Mouse (Mus musculus) midbrain, embryonic 11.5 days (tissue): ENCODE results near the gene Eogt. TPM values are rescaled to one million over a fixed set of nuclear protein-coding genes. Genes with fewer than 3 reads are reported as not detected.

Experiments used
- ATAC-seq: fragments of 200-750 bp; cut with Nextera tagmentation; 2 replicates; pipeline ENCODE4 v1.8.0; 2017; ENCODE audit warnings: moderate TSS enrichment, moderate library complexity; ENCODE audit not compliant: low FRiP score
- DNase-seq: peaks from one replicate; pipeline ENCODE4 v3.0.0; 2015; ENCODE audit warnings: low spot score; ENCODE audit errors: missing footprints
- H3K27ac ChIP-seq: fragments of 300-500 bp; sonication (generic); 2 replicates; pipeline ENCODE4 v1.5.1; 2014; ENCODE audit warnings: low read depth, low read length
- H3K27me3 ChIP-seq: fragments of 300-500 bp; sonication (generic); 2 replicates; pipeline ENCODE4 v1.6.1; 2014; ENCODE audit warnings: mild to moderate bottlenecking, low read length, moderate library complexity, mixed read lengths; ENCODE audit not compliant: control insufficient read depth, insufficient read depth
- H3K36me3 ChIP-seq: fragments of 300-500 bp; sonication (generic); 2 replicates; pipeline ENCODE4 v1.6.1; 2014; ENCODE audit warnings: mild to moderate bottlenecking, low read length, moderate library complexity, mixed read lengths; ENCODE audit not compliant: control insufficient read depth, insufficient read depth
- H3K4me1 ChIP-seq: fragments of 300-500 bp; sonication (generic); 2 replicates; pipeline ENCODE4 v1.6.1; 2014; ENCODE audit warnings: low read length; ENCODE audit not compliant: control insufficient read depth, insufficient read depth
- H3K4me2 ChIP-seq: fragments of 300-500 bp; sonication (generic); 2 replicates; pipeline ENCODE4 v1.6.1; 2014; ENCODE audit warnings: mild to moderate bottlenecking, moderate library complexity
- H3K4me3 ChIP-seq: fragments of 300-500 bp; sonication (generic); 2 replicates; pipeline ENCODE4 v1.5.1; 2014; ENCODE audit warnings: low read depth, low read length
- H3K9ac ChIP-seq: fragments of 300-500 bp; sonication (generic); 2 replicates; pipeline ENCODE4 v1.6.1; 2014; ENCODE audit warnings: low read length
- H3K9me3 ChIP-seq: fragments of 300-500 bp; sonication (generic); 2 replicates; pipeline ENCODE4 v1.6.1; 2016; ENCODE audit warnings: low read length; ENCODE audit not compliant: control insufficient read depth
- WGBS: fragments of 180-500 bp; shearing (Covaris S2); extraction: QIAGEN DNeasy Blood & Tissue Kit; methylation state at CpG from one replicate; pipeline ENCODE4 v1.1.7; 2014; 5-methylcytosine and 5-hydroxymethylcytosine counted together
- polyA plus RNA-seq: library from polyadenylated mRNA; unstranded; fragments of >200 nt; fragmentation: Nextera tagmentation; extraction: Ambion mirVana; gene quantifications from 2 replicates; pipeline ENCODE4 v1.2.1, GENCODE M21; 2014

Eogt gene
- polyA plus RNA-seq, 1 experiment from 2014 or later: 8.3 TPM

- no peak overlapping the region for H3K4me3 ChIP-seq
- no peaks in the 10 kb centered on the region for H3K9me3 ChIP-seq
- H3K4me2 ChIP-seq: no peak overlapping the region
- ATAC-seq (no peak), DNase-seq (no peak)
- H3K27me3 ChIP-seq: no peaks in the 10 kb centered on the region
- H3K27ac ChIP-seq: no peak overlapping the region
- peaks cover 16% of the 10 kb centered on the region; the same call in 1 of the 2 replicates for H3K4me1 ChIP-seq
- H3K36me3 ChIP-seq: no peaks in the 10 kb centered on the region
- 53% methylated on average over 7 of the region's 7 CpGs for WGBS
- H3K9ac ChIP-seq: no peak overlapping the region
Measured at GRCm38 (mm10) chr6:97144359-97144758, 4.6 kb downstream of the Eogt start.

- H3K4me1 ChIP-seq: peaks cover 4% of the 10 kb centered on the region; the same call in 1 of the 2 replicates
- ATAC-seq (no peak), DNase-seq (no peak)
- H3K4me3 ChIP-seq: no peak overlapping the region
- no peak overlapping the region for H3K27ac ChIP-seq
- H3K9ac ChIP-seq: no peak overlapping the region
- no peaks in the 10 kb centered on the region for H3K36me3 ChIP-seq
- 87% methylated on average over 8 of the region's 8 CpGs for WGBS
- H3K4me2 ChIP-seq: no peak overlapping the region
- no peaks in the 10 kb centered on the region for H3K27me3 ChIP-seq
- H3K9me3 ChIP-seq: no peaks in the 10 kb centered on the region
Measured at GRCm38 (mm10) chr6:97142611-97143010, 6.4 kb downstream of the Eogt start.

GRCm38 (mm10) chr6:97141811-97142210 lies 7.2 kb downstream of the Eogt start:
- H3K27ac ChIP-seq: no peak overlapping the region
- DNase-seq (no peak), ATAC-seq (no peak)
- H3K9me3 ChIP-seq: no peaks in the 10 kb centered on the region
- H3K4me3 ChIP-seq: no peak overlapping the region
- no peaks in the 10 kb centered on the region for H3K27me3 ChIP-seq
- H3K9ac ChIP-seq: no peak overlapping the region
- 87% methylated on average over 7 of the region's 7 CpGs for WGBS
- H3K4me2 ChIP-seq: no peak overlapping the region
- H3K4me1 ChIP-seq: no peaks in the 10 kb centered on the region; the same call in 1 of the 2 replicates
- H3K36me3 ChIP-seq: no peaks in the 10 kb centered on the region

GRCm38 (mm10) chr6:97132707-97133303 lies 16.2 kb downstream of the Eogt start:
- H3K9ac ChIP-seq: no peak overlapping the region
- no peak overlapping the region for H3K4me2 ChIP-seq
- no peak overlapping the region for H3K27ac ChIP-seq
- no peak for ATAC-seq
- no peaks in the 10 kb centered on the region for H3K4me1 ChIP-seq
- H3K4me3 ChIP-seq: no peak overlapping the region
- H3K9me3 ChIP-seq: no peaks in the 10 kb centered on the region
- no peak for DNase-seq
- H3K27me3 ChIP-seq: no peaks in the 10 kb centered on the region
- WGBS: 96% methylated on average over 5 of the region's 5 CpGs
- H3K36me3 ChIP-seq: no peaks in the 10 kb centered on the region

- WGBS: 72% methylated on average over 4 of the region's 4 CpGs
- no peak overlapping the region for H3K4me2 ChIP-seq
- DNase-seq: no peak
- H3K9me3 ChIP-seq: no peaks in the 10 kb centered on the region
- H3K4me3 ChIP-seq: no peak overlapping the region
- no peak overlapping the region for H3K9ac ChIP-seq
- ATAC-seq: no peak
- H3K4me1 ChIP-seq: no peaks in the 10 kb centered on the region
- H3K36me3 ChIP-seq: no peaks in the 10 kb centered on the region
- H3K27ac ChIP-seq: no peak overlapping the region
- no peaks in the 10 kb centered on the region for H3K27me3 ChIP-seq
Measured at GRCm38 (mm10) chr6:97131808-97132207, 17.2 kb downstream of the Eogt start.

GRCm38 (mm10) chr6:97130979-97131378 lies 18.0 kb downstream of the Eogt start:
- Histone ChIP-seq H3K4me1 (no peaks in the 10 kb centered on the region), H3K36me3 (no peaks in the 10 kb centered on the region), H3K4me2 (no peak overlapping the region), H3K27me3 (no peaks in the 10 kb centered on the region), H3K9ac (no peak overlapping the region), H3K27ac (no peak overlapping the region), H3K4me3 (no peak overlapping the region), H3K9me3 (no peaks in the 10 kb centered on the region)
- ATAC-seq (no peak), DNase-seq (no peak)
- 61% methylated on average over 5 of the region's 5 CpGs for WGBS

GRCm38 (mm10) chr6:97124336-97125010 lies 24.5 kb downstream of the Eogt start:
- no peak for ATAC-seq
- no peaks in the 10 kb centered on the region for H3K9me3 ChIP-seq
- no peak overlapping the region for H3K27ac ChIP-seq
- H3K4me3 ChIP-seq: no peak overlapping the region
- no peaks in the 10 kb centered on the region for H3K27me3 ChIP-seq
- H3K4me2 ChIP-seq: no peak overlapping the region
- no peaks in the 10 kb centered on the region for H3K36me3 ChIP-seq
- no peak for DNase-seq
- WGBS: 95% methylated on average over 10 of the region's 10 CpGs
- no peaks in the 10 kb centered on the region for H3K4me1 ChIP-seq
- H3K9ac ChIP-seq: no peak overlapping the region

- Histone ChIP-seq H3K9me3 (no peaks in the 10 kb centered on the region), H3K4me3 (no peak overlapping the region), H3K4me1 (no peaks in the 10 kb centered on the region), H3K9ac (no peak overlapping the region), H3K4me2 (no peak overlapping the region), H3K36me3 (no peaks in the 10 kb centered on the region), H3K27me3 (no peaks in the 10 kb centered on the region), H3K27ac (no peak overlapping the region)
- ATAC-seq: no peak
- no peak for DNase-seq
- 85% methylated on average over 4 of the region's 4 CpGs for WGBS
Measured at GRCm38 (mm10) chr6:97120922-97121321, 28.1 kb downstream of the Eogt start.

GRCm38 (mm10) chr6:97118327-97118726 lies 30.7 kb downstream of the Eogt start:
- Histone ChIP-seq H3K4me1 (no peaks in the 10 kb centered on the region), H3K27ac (no peak overlapping the region), H3K4me3 (no peak overlapping the region), H3K27me3 (no peaks in the 10 kb centered on the region), H3K36me3 (peaks cover 3% of the 10 kb centered on the region; the same call in 1 of the 2 replicates), H3K9ac (no peak overlapping the region), H3K9me3 (no peaks in the 10 kb centered on the region), H3K4me2 (no peak overlapping the region)
- WGBS: 90% methylated on average over 3 of the region's 3 CpGs
- DNase-seq (no peak), ATAC-seq (no peak)
